In the genomic region with DNA sequence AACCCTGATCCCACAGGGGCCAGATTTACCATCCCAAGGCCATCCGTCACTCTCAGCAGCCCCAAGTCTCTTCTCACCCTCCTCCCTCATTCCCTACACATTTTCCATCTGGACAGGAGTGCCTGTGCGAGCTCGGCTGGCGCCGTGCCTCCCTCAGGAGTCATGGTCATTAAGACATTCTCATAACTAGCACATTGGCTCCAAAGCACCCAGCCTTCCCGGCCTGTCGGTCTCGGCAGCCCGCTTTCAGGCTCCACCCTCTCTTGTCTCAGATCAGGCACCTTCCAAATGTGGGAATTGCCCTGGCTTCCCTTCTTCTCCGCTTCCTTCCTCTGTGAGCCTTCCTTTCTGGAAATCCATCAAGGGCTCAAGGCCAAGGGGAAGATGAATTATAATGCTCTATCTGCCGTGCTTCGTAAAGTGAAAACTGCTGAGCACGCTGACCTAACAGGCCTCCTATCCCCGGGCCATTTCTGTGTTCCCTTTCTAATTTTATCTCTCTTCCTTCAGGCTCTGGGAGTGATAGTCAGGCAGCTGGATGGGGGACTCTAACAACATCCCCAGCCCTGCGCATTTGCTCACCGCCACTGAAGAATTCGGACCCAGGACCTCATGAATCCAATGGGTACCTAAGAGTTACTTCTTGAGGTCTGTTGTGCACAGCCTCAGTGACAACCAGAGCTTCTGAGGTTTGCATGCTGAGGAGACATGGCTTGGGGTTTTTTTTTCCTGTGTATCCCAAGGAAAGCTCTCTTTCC, we compare ENCODE assay signal across 14 mouse cellular contexts.
DNase-seq lines count a peak whose midpoint lies in the region; ATAC-seq and TF ChIP-seq lines count a peak whose summit lies in the region.
"Had no signal": no experiment of that assay in that cellular context is flagged by ENCODE, and none has a peak within 500 bp of the region (broad histone marks: within the 10 kb centered on the region; RNA-seq: fewer than 3 reads in every experiment).

No protein-coding gene starts in this region.

- peaks cover 7% of the 10 kb centered on the region; the same call in 1 of the 2 replicates for H3K9me3 ChIP-seq in heart, embryonic 14.5 days (ENCODE audit: control insufficient read depth, low read length)
- H3K9me3 ChIP-seq in neural tube, embryonic 11.5 days (ENCODE audit: control insufficient read depth, low read length), result no peaks in the 10 kb centered on the region
- H3K9me3 ChIP-seq in limb, embryonic 10.5 days (replicated peaks), result no peaks in the 10 kb centered on the region
- no peaks in the 10 kb centered on the region for H3K9me3 ChIP-seq in midbrain, postnatal 0 days (ENCODE audit: low read length)

- peaks cover 3 to 4% of the 10 kb centered on the region in 2 experiments; a peak in 1 of 4 replicates for H3K4me1 ChIP-seq in heart, embryonic 14.5 days (ENCODE audit: control insufficient read depth in 2 of 2, insufficient read depth in 2 of 2, low read length in 2 of 2)
- H3K4me1 ChIP-seq in neural tube, embryonic 11.5 days (ENCODE audit: control insufficient read depth, insufficient read depth, low read length), result no peaks in the 10 kb centered on the region
- peaks cover 26% of the 10 kb centered on the region for H3K4me1 ChIP-seq in limb, embryonic 10.5 days
- no peaks in the 10 kb centered on the region for H3K4me1 ChIP-seq in midbrain, postnatal 0 days (ENCODE audit: insufficient read depth, low read length)

- no peak overlapping the region for H3K4me3 ChIP-seq in heart, embryonic 14.5 days (ENCODE audit: control insufficient read depth in 1 of 2, insufficient read depth in 1 of 2, low read depth in 1 of 2, low read length in 2 of 2)
- H3K4me3 ChIP-seq in neural tube, embryonic 11.5 days (ENCODE audit: low read depth, low read length), result no peak overlapping the region
- no peak overlapping the region for H3K4me3 ChIP-seq in limb, embryonic 10.5 days
- H3K4me3 ChIP-seq in midbrain, postnatal 0 days (ENCODE audit: low read depth, low read length), result no peak overlapping the region

- no peak for TF ChIP-seq CTCF in midbrain, postnatal 0 days (IDR thresholded peaks at IDR 0.05)

- H3K36me3 ChIP-seq in heart, embryonic 14.5 days (ENCODE audit: control insufficient read depth, insufficient read depth, low read length), result no peaks in the 10 kb centered on the region
- H3K36me3 ChIP-seq in neural tube, embryonic 11.5 days (ENCODE audit: control insufficient read depth, insufficient read depth, low read length), result no peaks in the 10 kb centered on the region
- no peaks in the 10 kb centered on the region for H3K36me3 ChIP-seq in limb, embryonic 10.5 days
- H3K36me3 ChIP-seq in midbrain, postnatal 0 days (ENCODE audit: insufficient read depth, low read length), result no peaks in the 10 kb centered on the region

- peak overlapping the region; percentile 27; the same call in 1 of the 2 replicates for H3K4me2 ChIP-seq in heart, embryonic 14.5 days (ENCODE audit: low read length)
- no peak overlapping the region for H3K4me2 ChIP-seq in neural tube, embryonic 11.5 days (ENCODE audit: low read depth)
- no peak overlapping the region for H3K4me2 ChIP-seq in midbrain, postnatal 0 days (ENCODE audit: low read depth, low read length, poor library complexity, severe bottlenecking)

- ATAC-seq in heart, embryonic 14.5 days (ENCODE audit: insufficient number of reproducible peaks, insufficient read depth, low FRiP score, low read depth), result no peak
- no peak for ATAC-seq in neural tube, embryonic 11.5 days (ENCODE audit: insufficient read depth, low FRiP score, low TSS enrichment)
- ATAC-seq in midbrain, postnatal 0 days (ENCODE audit: low FRiP score), result no peak
- ATAC-seq: intestine, embryonic 16.5 days; Patski had no signal

- WGBS in heart, embryonic 14.5 days, result 64% methylated on average over 17 of the region's 17 CpGs
- 76% methylated on average over 17 of the region's 17 CpGs for WGBS in neural tube, embryonic 11.5 days
- 76% methylated on average over 17 of the region's 17 CpGs for WGBS in limb, embryonic 10.5 days
- WGBS in midbrain, postnatal 0 days, result 71% methylated on average over 17 of the region's 17 CpGs

- no peak for DNase-seq in heart, postnatal 10 days
- DNase-seq in neural tube, embryonic 11.5 days (ENCODE audit: low spot score), result peak; percentile 25
- no peak for DNase-seq in neural tube, embryonic 10.5 days (ENCODE audit: extremely low spot score, low spot score)
- DNase-seq in limb, embryonic 10.5 days (ENCODE audit: low spot score), result no peak
- no peak for DNase-seq in midbrain, postnatal 0 days (ENCODE audit: low spot score)
- DNase-seq in thymus, postnatal 25 days, result no peak
- no peak for DNase-seq in right cerebral cortex, postnatal 25 days
- DNase-seq: kidney, postnatal 4 days; spleen, adult 18-20 months; thymus, postnatal 14 days had no signal

- no peak overlapping the region for H3K9ac ChIP-seq in heart, embryonic 14.5 days (ENCODE audit: low read length)
- H3K9ac ChIP-seq in neural tube, embryonic 11.5 days (ENCODE audit: low read length), result no peak overlapping the region
- H3K9ac ChIP-seq in midbrain, postnatal 0 days (replicated peaks; ENCODE audit: low read length, poor library complexity, severe bottlenecking), result no peak overlapping the region

- H3K27me3 ChIP-seq in heart, embryonic 14.5 days (ENCODE audit: control insufficient read depth, insufficient read depth, low read length), result 0 out of 2 replicates have a peak, but pooled peaks cover 5% of the 10 kb centered on the region
- no peaks in the 10 kb centered on the region for H3K27me3 ChIP-seq in neural tube, embryonic 11.5 days (ENCODE audit: control insufficient read depth, insufficient read depth, low read length)
- H3K27me3 ChIP-seq in limb, embryonic 10.5 days (ENCODE audit: low read depth, poor library complexity, severe bottlenecking), result peaks cover 13% of the 10 kb centered on the region
- H3K27me3 ChIP-seq in midbrain, postnatal 0 days (ENCODE audit: insufficient read depth, low read length), result no peaks in the 10 kb centered on the region

- no peak overlapping the region for H3K27ac ChIP-seq in heart, embryonic 14.5 days (replicated peaks in 1 of 2; ENCODE audit: control insufficient read depth in 1 of 2, insufficient read depth in 1 of 2, low read depth in 2 of 2, low read length in 2 of 2)
- H3K27ac ChIP-seq in neural tube, embryonic 11.5 days (ENCODE audit: low read depth, low read length), result no peak overlapping the region
- peak overlapping the region; percentile 33; the same call in 1 of the 2 replicates for H3K27ac ChIP-seq in limb, embryonic 10.5 days
- H3K27ac ChIP-seq in midbrain, postnatal 0 days (ENCODE audit: low read depth, low read length), result no peak overlapping the region
- H3K27ac ChIP-seq: macrophage had no signal

- intact Hi-C loops in heart, postnatal 10 days (cut with DNase I), result no loop called here
